Mouse (Mus musculus): ENCODE measurements around the gene Gm648.
"Not testable (repeated sequence)": the region's sequence is repeated elsewhere in the genome, so short reads cannot be mapped to it uniquely, and the experiment has no call there.

Gene Gm648

GRCm38 (mm10) chrX:56549506-56549905 is at the start of gene Gm648:
Gene Gm648, minus strand, starts transcription at chrX:56549606.
- DNase-seq = no peak

DNA sequence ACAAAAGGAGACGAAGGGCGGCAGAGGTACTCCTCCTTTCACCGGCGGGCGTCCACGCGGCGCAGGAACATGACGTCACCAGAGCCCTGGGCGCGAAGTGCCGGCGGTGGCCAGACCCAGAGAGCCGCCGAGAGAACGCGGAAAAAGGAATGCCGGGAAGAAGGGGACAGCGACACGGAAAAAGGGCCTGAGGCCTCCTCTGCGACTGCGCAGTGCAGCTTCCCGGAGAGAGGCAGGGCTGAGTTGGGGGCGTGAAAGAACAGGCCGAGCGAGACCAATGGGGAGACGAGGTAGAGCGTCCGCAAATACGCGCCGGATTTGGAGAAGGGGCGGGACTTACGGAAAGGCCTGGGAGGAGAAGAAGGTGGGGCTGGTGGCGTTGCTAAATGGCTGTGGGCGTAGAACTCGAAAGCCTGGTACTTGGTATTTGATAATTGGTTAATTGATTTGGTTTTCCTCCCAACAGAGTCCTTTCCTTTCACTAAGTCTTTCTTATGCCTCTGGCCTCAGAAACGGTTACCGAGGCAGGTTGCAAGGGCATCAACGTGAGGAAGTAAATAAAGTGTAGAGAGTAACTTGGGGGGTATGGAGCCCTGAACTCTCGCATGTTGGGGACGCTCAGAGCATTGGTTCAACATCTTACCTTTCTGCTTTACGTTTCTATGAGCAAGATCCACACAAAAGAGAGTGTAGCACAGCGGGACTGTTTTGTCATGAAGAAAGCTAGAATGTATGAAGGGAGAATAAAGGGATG is 48.7 kb upstream of the Gm648 start, which contains the start of gene Mmgt1:
Gene Mmgt1 (minus strand): TSS at position 183 of the 754 bp plus-strand sequence.
- peak; percentile 97 for DNase-seq

GRCm38 (mm10) chrX:56597219-56597886 is 47.9 kb upstream of the Gm648 start:
- no peak for DNase-seq

DNA sequence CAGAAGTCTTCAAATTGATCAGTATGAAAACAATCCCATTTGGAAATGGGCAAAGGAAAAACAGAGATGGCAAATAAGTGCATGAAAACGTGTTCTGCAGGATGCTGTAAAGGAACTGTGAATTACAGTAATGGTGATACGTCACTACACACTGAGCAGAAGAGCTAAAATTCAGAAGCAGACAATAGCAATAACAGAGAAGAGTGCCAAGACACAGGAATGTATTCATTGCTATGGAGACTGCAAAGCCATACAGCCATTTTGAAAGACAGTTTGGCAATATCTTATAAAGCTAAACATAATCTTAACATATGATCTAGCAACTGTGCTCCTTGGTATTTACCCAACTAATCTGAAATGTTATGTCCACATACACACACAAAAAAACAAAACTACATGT is 28.8 kb upstream of the Gm648 start:
- no peak for DNase-seq

DNA sequence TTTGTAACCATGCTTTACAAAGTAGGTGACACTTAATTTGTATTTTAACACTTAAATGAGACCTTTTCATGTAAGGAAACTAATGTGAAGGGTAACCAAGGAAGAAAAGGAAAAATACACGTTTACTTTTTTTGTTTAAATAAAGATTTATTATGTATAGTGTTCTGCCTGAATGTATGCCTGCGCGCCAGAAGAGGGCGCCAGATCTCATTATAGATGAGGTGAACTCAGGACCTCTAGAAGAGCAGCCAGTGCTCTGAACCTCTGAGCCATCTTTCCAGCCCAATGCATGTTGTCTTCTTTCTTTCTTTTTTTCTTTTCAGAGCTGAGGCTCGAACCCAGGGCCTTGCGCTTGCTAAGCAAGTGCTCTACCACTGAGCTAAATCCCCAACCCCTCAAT is 23.1 kb upstream of the Gm648 start:
- no peak for DNase-seq

DNA sequence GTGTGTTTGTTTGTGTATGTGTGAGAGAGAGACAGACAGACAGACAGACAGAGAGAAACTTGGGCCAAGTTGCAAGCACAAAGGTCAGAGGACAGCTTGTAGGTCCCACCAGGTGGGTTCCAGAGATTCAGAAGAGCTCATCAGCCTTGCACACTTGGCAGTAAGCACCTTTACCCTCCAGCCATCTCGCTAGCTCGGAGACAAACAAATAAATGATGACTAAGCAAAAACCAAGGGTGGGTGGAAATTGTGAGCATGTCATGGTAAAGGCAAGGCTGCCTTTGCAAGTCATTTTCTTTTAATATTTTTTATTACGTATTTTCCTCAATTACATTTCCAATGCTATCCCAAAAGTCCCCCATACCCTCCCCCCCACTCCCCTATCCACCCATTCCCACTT is 4.2 kb upstream of the Gm648 start:
- no peak for DNase-seq

GRCm38 (mm10) chrX:56537162-56537561 is 12.2 kb downstream of the Gm648 start:
- DNase-seq = peak; percentile 2

DNA sequence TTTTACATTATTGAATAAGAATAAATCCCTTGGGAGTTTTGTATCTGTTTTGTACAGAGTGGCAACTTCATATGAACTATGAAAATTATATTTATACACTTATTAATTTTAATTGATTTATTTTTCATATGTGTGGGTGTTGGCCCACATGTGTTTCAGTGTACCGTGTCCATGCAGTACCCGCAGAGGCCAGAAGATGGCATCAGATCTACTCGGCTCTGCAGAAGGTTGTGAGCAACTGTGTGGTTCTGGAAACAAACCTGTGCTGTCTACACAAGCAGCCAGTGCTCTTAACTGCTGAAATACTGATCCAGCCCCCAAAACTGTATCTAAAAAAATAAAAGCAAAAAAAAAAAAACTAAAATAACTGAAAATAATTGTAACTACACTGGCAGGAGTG is 18.1 kb downstream of the Gm648 start:
- DNase-seq = peak; percentile 28

GRCm38 (mm10) chrX:56524442-56524841 is 25.0 kb downstream of the Gm648 start, which contains the start of gene Gm10477:
Gene Gm10477, plus strand, starts transcription at chrX:56524742.
- not testable (repeated sequence) for DNase-seq

- DNase-seq = peak; percentile 5
These were observed 52.2 kb downstream of the Gm648 start for GRCm38 (mm10) chrX:56497241-56497640.

Measured in cerebellum, adult 9-11 months (tissue).